Mouse (Mus musculus) heart, embryonic 12.5 days (tissue): ENCODE data around the gene Syngap1. TPM values are rescaled to one million over a fixed set of nuclear protein-coding genes. Genes with fewer than 3 reads are reported as not detected.

Experiments used
- ATAC-seq: fragments of 200-750 bp; cut with Nextera tagmentation; 2 replicates; pipeline ENCODE4 v1.8.0; 2017; ENCODE audit warnings: moderate TSS enrichment, moderate library complexity; ENCODE audit not compliant: insufficient number of reproducible peaks, low FRiP score
- H3K27ac ChIP-seq: fragments of 300-500 bp; sonication (generic); 2 replicates; pipeline ENCODE4 v1.5.1; 2016; ENCODE audit warnings: mild to moderate bottlenecking, moderate library complexity; ENCODE audit not compliant: poor library complexity, severe bottlenecking
- H3K27me3 ChIP-seq: fragments of 300-500 bp; sonication (generic); replicated peaks from 2 replicates; pipeline ENCODE4 v1.6.1; 2016; ENCODE audit warnings: mild to moderate bottlenecking, moderate library complexity
- H3K36me3 ChIP-seq: fragments of 300-500 bp; sonication (generic); 2 replicates; pipeline ENCODE4 v1.6.1; 2016; ENCODE audit warnings: mild to moderate bottlenecking, moderate library complexity
- H3K4me1 ChIP-seq: fragments of 300-500 bp; sonication (generic); replicated peaks from 2 replicates; pipeline ENCODE4 v1.6.1; 2016; ENCODE audit warnings: mild to moderate bottlenecking
- H3K4me2 ChIP-seq: fragments of 300-500 bp; sonication (generic); 2 replicates; pipeline ENCODE4 v1.6.1; 2016; ENCODE audit warnings: mild to moderate bottlenecking, moderate library complexity
- H3K4me3 ChIP-seq: fragments of 300-500 bp; sonication (generic); 2 replicates; pipeline ENCODE4 v1.5.1; 2016; ENCODE audit warnings: mild to moderate bottlenecking
- H3K9ac ChIP-seq: fragments of 300-500 bp; sonication (generic); 2 replicates; pipeline ENCODE4 v1.6.1; 2016; ENCODE audit warnings: mild to moderate bottlenecking, moderate library complexity
- H3K9me3 ChIP-seq: fragments of 300-500 bp; sonication (generic); replicated peaks from 2 replicates; pipeline ENCODE4 v1.6.1; 2016; ENCODE audit warnings: mild to moderate bottlenecking, moderate library complexity
- WGBS: fragments of 180-500 bp; shearing (Covaris S2); methylation state at CpG from one replicate; pipeline ENCODE4 v1.1.7; 2016; 5-methylcytosine and 5-hydroxymethylcytosine counted together
- microRNA-seq: library from miRNA; unstranded; fragments of <30 nt; microRNA quantifications from one replicate; pipeline ENCODE4, GENCODE M21; 2017
- polyA plus RNA-seq: library from polyadenylated mRNA; unstranded; fragments of >200 nt; fragmentation: Nextera tagmentation; extraction: Ambion mirVana; gene quantifications from 2 replicates; pipeline ENCODE4 v1.2.1, GENCODE M21; 2016

Gene Syngap1
- polyA plus RNA-seq, 1 experiment from 2014 or later: 2.2 TPM

DNA sequence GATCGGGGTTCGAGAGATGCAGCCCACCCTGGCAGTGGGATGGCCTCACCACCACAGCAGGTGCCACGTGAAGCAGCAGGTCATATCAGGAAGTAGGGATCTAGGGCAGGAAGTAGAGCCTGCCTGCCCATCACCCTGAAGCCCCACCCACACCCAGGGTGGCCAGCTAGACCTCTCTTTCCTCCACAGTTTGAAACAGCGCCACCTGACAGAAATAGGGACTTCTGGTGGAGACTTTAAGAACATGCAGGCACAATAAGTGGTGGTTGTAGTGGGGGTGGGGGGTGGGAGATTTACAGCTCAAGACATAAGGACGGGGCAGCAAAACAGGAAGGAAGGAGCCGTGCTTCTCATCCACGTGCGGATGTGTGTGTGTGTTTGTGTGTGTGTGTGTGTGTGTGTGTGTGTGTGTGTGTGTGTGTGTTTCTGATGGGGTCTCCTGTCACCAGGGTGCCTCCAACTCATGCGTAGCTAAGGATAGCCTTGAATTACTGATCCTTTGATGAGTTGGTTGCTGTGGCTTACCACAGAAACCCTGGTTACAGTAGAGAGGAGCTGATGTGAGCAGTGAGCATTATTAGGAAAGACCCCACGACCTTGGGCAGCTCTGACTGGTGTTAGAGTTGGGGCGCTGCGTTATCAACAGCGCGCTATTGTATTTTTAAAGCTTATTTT, 71.1 kb downstream of the Syngap1 start:
- no peaks in the 10 kb centered on the region for H3K27me3 ChIP-seq
- H3K36me3 ChIP-seq: no peaks in the 10 kb centered on the region
- no peak for ATAC-seq
- H3K4me2 ChIP-seq: no peak overlapping the region
- WGBS: 53% methylated on average over 14 of the region's 14 CpGs
- no peak overlapping the region for H3K4me3 ChIP-seq
- no peak overlapping the region for H3K9ac ChIP-seq
- peaks cover 5% of the 10 kb centered on the region; the same call in 1 of the 2 replicates for H3K4me1 ChIP-seq
- no peak overlapping the region for H3K27ac ChIP-seq
- H3K9me3 ChIP-seq: no peaks in the 10 kb centered on the region

DNA sequence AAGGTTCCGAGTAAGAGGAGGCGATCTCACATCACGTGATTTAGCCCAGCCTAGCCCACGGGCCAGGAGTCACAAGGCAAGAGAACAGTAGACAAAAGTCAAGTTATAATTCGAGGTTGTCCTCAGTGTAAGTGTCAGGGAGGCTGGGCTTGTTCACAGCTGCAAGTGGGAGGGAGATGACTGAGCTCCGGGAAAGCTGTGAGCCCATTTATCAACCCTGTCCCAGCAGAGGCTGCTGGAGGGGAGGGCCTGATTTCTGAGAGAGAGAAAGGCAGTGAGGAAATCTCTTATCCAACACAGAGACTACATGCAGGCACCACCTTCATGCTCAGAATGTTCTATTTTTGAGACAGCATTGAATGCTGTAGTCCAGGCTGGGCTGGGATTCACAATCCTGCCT, 71.9 kb downstream of the Syngap1 start:
- WGBS: 41% methylated on average over 6 of the region's 6 CpGs

DNA sequence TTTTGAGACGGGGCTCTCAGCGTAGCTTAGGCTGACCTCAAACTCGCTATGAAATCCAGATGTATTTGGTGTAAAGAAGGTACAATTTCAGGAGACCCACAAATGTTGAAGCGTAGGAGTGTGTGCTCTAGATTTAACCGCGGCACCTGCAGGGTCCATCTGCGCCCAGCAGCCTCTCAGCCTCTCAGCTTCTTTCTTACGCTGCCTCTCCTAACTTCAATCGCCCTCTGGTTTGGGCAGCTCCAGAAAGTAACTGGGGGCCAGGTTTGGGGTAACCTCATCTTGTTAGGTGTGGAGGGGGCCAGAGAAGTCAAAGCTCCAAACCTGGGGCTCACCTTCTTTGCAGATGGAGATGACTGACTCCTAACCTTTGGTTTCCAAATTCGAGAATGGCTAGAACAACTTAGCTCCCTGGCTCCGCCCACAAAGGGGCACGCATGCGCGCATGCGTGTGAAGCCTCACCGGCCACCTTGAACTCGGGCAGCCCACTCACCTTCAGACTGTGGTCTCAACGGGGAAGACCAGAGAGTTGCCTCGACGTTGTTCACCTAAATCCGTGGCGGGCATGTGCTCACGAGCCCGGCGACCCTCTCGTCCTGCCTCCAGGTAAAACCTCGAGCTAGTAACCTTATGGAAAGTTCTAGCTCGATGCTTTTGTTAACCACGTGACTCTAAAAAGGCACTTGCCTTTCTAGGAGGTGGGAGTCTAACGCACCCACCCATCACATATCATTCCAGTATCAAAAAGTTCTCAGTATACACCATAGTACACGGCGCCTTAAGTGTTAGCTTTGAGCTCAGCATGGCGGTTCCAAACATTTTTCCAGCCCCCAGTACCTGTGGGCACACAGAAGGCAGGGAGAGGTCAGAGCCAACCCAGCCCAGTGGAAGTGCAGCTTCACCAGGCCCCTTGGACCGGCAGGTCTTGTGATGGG, 76.8 kb downstream of the Syngap1 start:
- no peaks in the 10 kb centered on the region for H3K9me3 ChIP-seq
- H3K9ac ChIP-seq: peak overlapping the region; percentile 72
- peak overlapping the region; percentile 61 for H3K27ac ChIP-seq
- ATAC-seq: peak; percentile 78
- H3K4me1 ChIP-seq: peaks cover 12% of the 10 kb centered on the region
- peaks cover 34% of the 10 kb centered on the region for H3K36me3 ChIP-seq
- no peaks in the 10 kb centered on the region for H3K27me3 ChIP-seq
- peak overlapping the region; percentile 58 for H3K4me3 ChIP-seq
- 9% methylated on average over 34 of the region's 34 CpGs for WGBS
- peak overlapping the region; percentile 74 for H3K4me2 ChIP-seq

More for the DNA sequence above, 71.9 kb downstream of the Syngap1 start:
- no peak overlapping the region for H3K27ac ChIP-seq
- H3K4me1 ChIP-seq: peaks cover 5% of the 10 kb centered on the region; the same call in 1 of the 2 replicates
- no peak for ATAC-seq
- no peak overlapping the region for H3K9ac ChIP-seq
- no peaks in the 10 kb centered on the region for H3K36me3 ChIP-seq
- H3K27me3 ChIP-seq: no peaks in the 10 kb centered on the region
- H3K4me3 ChIP-seq: no peak overlapping the region
- H3K9me3 ChIP-seq: no peaks in the 10 kb centered on the region
- H3K4me2 ChIP-seq: no peak overlapping the region

DNA sequence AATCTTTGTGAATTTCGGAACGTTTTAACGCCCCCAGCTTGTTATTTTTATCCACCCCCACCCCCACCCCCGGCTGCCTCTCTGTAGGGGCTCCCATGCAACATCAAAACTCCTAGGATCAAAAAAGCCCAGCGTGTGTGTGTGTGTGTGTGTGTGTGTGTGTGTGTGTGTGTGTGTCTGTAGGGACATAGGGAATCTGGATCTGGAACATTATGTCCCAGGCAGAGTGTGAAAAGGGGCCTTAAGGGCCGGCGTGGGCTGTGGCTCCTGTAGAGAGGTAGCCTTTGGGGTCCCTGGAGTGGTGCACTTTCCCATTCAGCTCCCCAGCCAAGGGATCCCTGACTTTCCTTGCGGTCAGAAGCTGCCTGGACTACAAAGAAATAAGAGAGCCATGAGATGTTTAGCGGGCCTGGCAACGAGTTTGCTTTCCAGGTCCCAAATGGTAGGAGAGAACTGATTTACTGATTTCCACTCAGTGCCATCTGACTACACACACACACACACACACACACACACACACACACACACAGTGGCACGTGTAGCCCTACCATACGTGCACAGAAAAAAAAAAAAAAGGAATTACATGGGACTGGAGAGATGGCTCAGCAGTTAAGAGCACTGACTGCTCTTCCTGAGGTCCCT, 77.6 kb downstream of the Syngap1 start:
- Histone ChIP-seq H3K27me3 (no peaks in the 10 kb centered on the region), H3K4me2 (peak overlapping the region; percentile 74), H3K27ac (peak overlapping the region; percentile 61), H3K36me3 (peaks cover 43% of the 10 kb centered on the region), H3K4me1 (peaks cover 17% of the 10 kb centered on the region), H3K4me3 (peak overlapping the region; percentile 58), H3K9me3 (no peaks in the 10 kb centered on the region), H3K9ac (peak overlapping the region; percentile 72)
- no peak for ATAC-seq
- 31% methylated on average over 12 of the region's 12 CpGs for WGBS

DNA sequence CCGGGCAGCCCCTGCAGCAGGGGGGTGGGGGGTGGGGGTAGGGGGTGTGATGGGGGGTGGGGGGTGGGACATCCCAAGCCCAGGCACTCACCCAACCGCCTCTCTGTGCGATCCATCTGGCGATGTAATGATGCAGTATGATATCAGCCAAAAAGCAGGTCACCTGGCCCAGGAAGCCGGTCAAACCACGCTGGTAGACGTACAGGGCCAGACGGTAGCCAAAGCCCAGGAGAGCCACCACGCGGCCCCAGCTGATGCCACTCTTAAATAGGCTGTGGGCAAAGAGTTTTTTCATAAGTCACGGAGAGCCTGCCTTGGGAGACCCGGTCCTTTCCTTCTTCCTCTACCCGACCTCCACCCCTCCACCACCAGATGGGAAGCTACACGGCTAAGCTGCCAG, 80.0 kb downstream of the Syngap1 start:
- H3K9ac ChIP-seq: no peak overlapping the region
- H3K4me1 ChIP-seq: peaks cover 17% of the 10 kb centered on the region
- no peak for ATAC-seq
- 89% methylated on average over 14 of the region's 14 CpGs for WGBS
- H3K27me3 ChIP-seq: no peaks in the 10 kb centered on the region
- no peaks in the 10 kb centered on the region for H3K9me3 ChIP-seq
- no peak overlapping the region for H3K4me3 ChIP-seq
- H3K4me2 ChIP-seq: no peak overlapping the region
- peaks cover 66% of the 10 kb centered on the region for H3K36me3 ChIP-seq
- no peak overlapping the region for H3K27ac ChIP-seq

DNA sequence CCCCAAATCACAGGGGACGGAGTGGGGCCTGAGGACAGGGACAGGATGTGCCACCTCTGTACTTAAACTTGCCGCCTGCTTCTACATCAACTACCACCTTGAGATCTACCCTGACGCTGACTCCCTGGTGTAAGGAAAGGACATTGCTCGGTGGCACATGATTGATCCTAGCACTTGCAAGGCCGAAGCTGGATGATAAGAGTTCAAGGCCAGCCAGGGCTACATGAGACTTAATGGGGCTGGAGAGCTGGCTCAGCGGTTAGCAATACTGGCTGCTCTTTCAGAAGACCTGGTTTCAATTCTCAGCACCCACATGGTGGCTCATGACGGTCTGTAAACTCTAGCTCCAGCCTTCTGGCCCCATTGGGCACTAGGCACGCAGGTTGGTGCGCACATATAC, 80.7 kb downstream of the Syngap1 start:
- Histone ChIP-seq H3K9ac (no peak overlapping the region), H3K36me3 (peaks cover 69% of the 10 kb centered on the region), H3K27ac (no peak overlapping the region), H3K4me3 (no peak overlapping the region), H3K4me2 (no peak overlapping the region), H3K9me3 (no peaks in the 10 kb centered on the region), H3K4me1 (peaks cover 17% of the 10 kb centered on the region), H3K27me3 (no peaks in the 10 kb centered on the region)
- ATAC-seq: no peak
- WGBS: 90% methylated on average over 9 of the region's 9 CpGs

Small RNAs within 50 kb of the gene (microRNA-seq; reads per million reads assigned to microRNA genes)
- gene Gm27775 (not detected), gene Mir3083 (not detected), gene Mir6968 (1.7 reads per million)

Other genes with a start within 250 kb of the Syngap1 start
- 5.4 and 7.0 TPM in 2 replicates for gene Crebrf, start 225.6 kb upstream of the Syngap1 start, polyA plus RNA-seq
- 51.1 and 51.9 TPM in 2 replicates for gene Bnip1, start 160.2 kb upstream of the Syngap1 start, polyA plus RNA-seq
- gene Nkx2-5, start 96.2 kb upstream of the Syngap1 start, polyA plus RNA-seq: 200 and 212 TPM in 2 replicates
- 5.2 and 5.7 TPM in 2 replicates for gene Kifc5b, start 24.2 kb upstream of the Syngap1 start, polyA plus RNA-seq
- 9.0 and 9.4 TPM in 2 replicates for gene Phf1, start 8.2 kb upstream of the Syngap1 start, polyA plus RNA-seq
- gene Cuta, start 1.7 kb upstream of the Syngap1 start, polyA plus RNA-seq: 148 and 155 TPM in 2 replicates
- 10.3 and 10.7 TPM in 2 replicates for gene Zbtb9, start 31.9 kb downstream of the Syngap1 start, polyA plus RNA-seq
- 4.3 and 5.8 TPM in 2 replicates for gene Bak1, start 87.8 kb downstream of the Syngap1 start, polyA plus RNA-seq
- gene Itpr3, start 116.1 kb downstream of the Syngap1 start, polyA plus RNA-seq: 3.1 and 4.4 TPM in 2 replicates
- gene Uqcc2, start 192.7 kb downstream of the Syngap1 start, polyA plus RNA-seq: 294 and 296 TPM in 2 replicates
- 0.18 and 0.31 TPM in 2 replicates for gene Ip6k3, start 226.5 kb downstream of the Syngap1 start, polyA plus RNA-seq